Mouse (Mus musculus) cerebellum, adult 2 months (tissue): ENCODE measurements around the gene Gm49384.

Source experiments
- CTCF ChIP-seq: fragments of 200-500 bp; IDR thresholded peaks from 2 replicates; pipeline ENCODE4 v1.5.1; 2011; ENCODE audit warnings: low read depth, mild to moderate bottlenecking, control low read depth, low read length, moderate library complexity, borderline replicate concordance; ENCODE audit not compliant: insufficient read depth
- POLR2A ChIP-seq: fragments of 200-500 bp; IDR thresholded peaks from 2 replicates; pipeline ENCODE4 v1.6.1; 2011; ENCODE audit warnings: low read length, control low read depth, borderline replicate concordance; ENCODE audit not compliant: insufficient read depth

- no peak for TF ChIP-seq POLR2A
- TF ChIP-seq CTCF = no peak
These were observed 26.5 kb downstream of the Gm49384 start for GRCm38 (mm10) chr12:69177526-69177925.
